Mouse (Mus musculus) leukemia stem cell, adult 10-12 weeks (primary cell): Measurements from ENCODE around the gene Tas2r136. TPM values are rescaled to one million over a fixed set of nuclear protein-coding genes. Genes with fewer than 3 reads are reported as not detected.

ENCODE experiments used
- polyA plus RNA-seq: library from polyadenylated mRNA; stranded (reverse); fragments of >175 nt; gene quantifications from 2 replicates; pipeline ENCODE4 v1.2.3, GENCODE M21; 2012; ENCODE audit warnings: low replicate concordance

The Tas2r136 gene
- not detected in 2 replicates for polyA plus RNA-seq

GRCm38 (mm10) chr6:132778062-132778461, at the start of gene Tas2r136:
Tas2r136 (minus strand) TSS chr6:132778162.

GRCm38 (mm10) chr6:132802518-132802917, 24.6 kb upstream of the Tas2r136 start, which contains the start of gene Tas2r117:
Tas2r117 (plus strand) TSS chr6:132802818.

DNA sequence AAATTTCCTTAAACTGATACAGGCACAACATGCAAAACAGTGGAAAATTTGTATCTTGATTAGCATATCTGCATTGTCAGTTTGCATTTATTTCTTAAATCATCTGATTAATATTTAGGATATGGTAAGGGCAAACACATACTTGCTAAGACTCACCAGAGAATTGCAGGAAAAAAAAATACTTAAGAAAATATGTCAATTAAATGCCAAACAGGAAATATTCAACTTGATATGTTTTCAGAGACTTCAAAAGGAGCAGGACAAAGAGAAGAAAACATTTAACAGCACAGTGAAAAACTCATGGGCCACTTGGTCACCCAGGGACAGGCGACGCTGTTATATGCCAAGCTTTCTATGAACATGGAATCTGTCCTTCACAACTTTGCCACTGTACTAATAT, 16.1 kb downstream of the Tas2r136 start, which contains the start of gene Tas2r102:
Tas2r102 (plus strand) TSS at position 301 of the 400 bp plus-strand sequence.

GRCm38 (mm10) chr6:132754430-132754829, 23.5 kb downstream of the Tas2r136 start, which contains the start of gene Tas2r124:
Tas2r124 (plus strand) TSS chr6:132754730.

GRCm38 (mm10) chr6:132737935-132738334, 40.0 kb downstream of the Tas2r136 start, which contains the start of gene Tas2r115:
Tas2r115 (minus strand) TSS chr6:132738035.

Other genes with a start within 250 kb of the Tas2r136 start
- not detected in 2 replicates for gene Prh1, start 208.4 kb downstream of the Tas2r136 start, polyA plus RNA-seq
- not detected in 2 replicates for gene Prp2, start 182.2 kb downstream of the Tas2r136 start, polyA plus RNA-seq
- gene A630073D07Rik, start 126.6 kb downstream of the Tas2r136 start, polyA plus RNA-seq = not detected in 2 replicates
- not detected in 2 replicates for gene Tas2r120, start 121.2 kb downstream of the Tas2r136 start, polyA plus RNA-seq
- not detected in 2 replicates for gene Tas2r121, start 77.2 kb downstream of the Tas2r136 start, polyA plus RNA-seq
- not detected in 2 replicates for gene Tas2r122, start 66.2 kb downstream of the Tas2r136 start, polyA plus RNA-seq
- gene Tas2r115, start 40.1 kb downstream of the Tas2r136 start, polyA plus RNA-seq = not detected in 2 replicates
- not detected in 2 replicates for gene Tas2r124, start 23.4 kb downstream of the Tas2r136 start, polyA plus RNA-seq
- gene Tas2r102, start 16.0 kb downstream of the Tas2r136 start, polyA plus RNA-seq = not detected in 2 replicates
- not detected in 2 replicates for gene Tas2r117, start 24.7 kb upstream of the Tas2r136 start, polyA plus RNA-seq
- not detected in 2 replicates for gene Tas2r123, start 69.0 kb upstream of the Tas2r136 start, polyA plus RNA-seq
- gene Tas2r116, start 77.3 kb upstream of the Tas2r136 start, polyA plus RNA-seq = not detected in 2 replicates
- not detected in 2 replicates for gene Tas2r110, start 89.8 kb upstream of the Tas2r136 start, polyA plus RNA-seq
- gene Tas2r113, start 114.8 kb upstream of the Tas2r136 start, polyA plus RNA-seq = not detected in 2 replicates
- gene Tas2r125, start 131.5 kb upstream of the Tas2r136 start, polyA plus RNA-seq = not detected in 2 replicates
- not detected in 2 replicates for gene Tas2r129, start 172.9 kb upstream of the Tas2r136 start, polyA plus RNA-seq
- gene Tas2r131, start 179.8 kb upstream of the Tas2r136 start, polyA plus RNA-seq = not detected in 2 replicates
- not detected in 2 replicates for gene Tas2r109, start 202.8 kb upstream of the Tas2r136 start, polyA plus RNA-seq